Mouse (Mus musculus): ENCODE measurements around the gene Gm49321.

DNA sequence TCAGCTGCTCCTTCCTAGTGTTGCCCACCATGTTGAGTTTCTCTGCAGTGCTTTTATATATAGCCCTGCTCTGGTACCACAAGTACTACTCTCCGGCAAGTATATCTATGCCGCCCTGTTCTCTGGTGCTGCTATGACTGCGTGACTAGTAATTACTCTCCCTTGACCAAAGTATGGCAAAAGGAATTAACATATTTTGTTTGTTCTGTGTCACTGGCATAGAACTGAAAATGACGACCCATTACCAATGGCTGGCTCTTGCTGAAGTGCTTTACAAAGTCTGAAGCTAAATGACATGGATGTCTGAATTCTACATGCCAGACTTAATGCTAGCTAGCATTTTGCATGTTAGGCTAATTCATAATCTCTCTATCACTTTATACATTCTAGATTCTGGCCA lies 11.0 kb downstream of the Gm49321 start:
- TF ChIP-seq CTCF (IDR thresholded peaks at IDR 0.05 in 2 of 3, conservative IDR thresholded peaks at IDR 0.05 in 1 of 3; ENCODE audit: control insufficient read depth in 1 of 3, insufficient read depth in 1 of 3, low read depth in 2 of 3, low read length in 3 of 3, poor library complexity in 1 of 3, severe bottlenecking in 1 of 3), result no peak
- TF ChIP-seq POLR2AphosphoS2 (IDR thresholded peaks at IDR 0.05; ENCODE audit: low read length), result no peak
- no peak for TF ChIP-seq POLR2A (IDR thresholded peaks at IDR 0.05; ENCODE audit: control insufficient read depth in 1 of 2, insufficient read depth in 1 of 2, low read depth in 1 of 2, low read length in 2 of 2, poor library complexity in 1 of 2)
- TF ChIP-seq TBP (IDR thresholded peaks at IDR 0.05; ENCODE audit: low read depth, low read length), result no peak
- no peak for TF ChIP-seq MAZ (IDR thresholded peaks at IDR 0.05; ENCODE audit: low read depth, low read length)
- no peak for TF ChIP-seq RCOR1 (IDR thresholded peaks at IDR 0.05; ENCODE audit: low read depth, low read length)
- no peak for TF ChIP-seq MXI1 (IDR thresholded peaks at IDR 0.05; ENCODE audit: low read depth, low read length)
- no peak for TF ChIP-seq ELF1 (IDR thresholded peaks at IDR 0.05; ENCODE audit: low read depth, low read length)

All from MEL (cell line).